Mouse (Mus musculus) neural tube, embryonic 12.5 days (tissue): Measurements from ENCODE around the gene Zcchc12. TPM values are rescaled to one million over a fixed set of nuclear protein-coding genes. Genes with fewer than 3 reads are reported as not detected.

Experiments
- ATAC-seq: fragments of 200-750 bp; cut with Nextera tagmentation; 2 replicates; pipeline ENCODE4 v1.8.0; 2017; ENCODE audit warnings: low read depth, mild to moderate bottlenecking, moderate TSS enrichment, moderate library complexity; ENCODE audit not compliant: low FRiP score
- H3K27ac ChIP-seq: fragments of 300-500 bp; sonication (generic); 2 replicates; pipeline ENCODE4 v1.5.1; 2016
- H3K27me3 ChIP-seq: fragments of 300-500 bp; sonication (generic); replicated peaks from 2 replicates; pipeline ENCODE4 v1.6.1; 2016; ENCODE audit warnings: mild to moderate bottlenecking
- H3K36me3 ChIP-seq: fragments of 300-500 bp; sonication (generic); 2 replicates; pipeline ENCODE4 v1.6.1; 2016; ENCODE audit warnings: mild to moderate bottlenecking
- H3K4me1 ChIP-seq: fragments of 300-500 bp; sonication (generic); 2 replicates; pipeline ENCODE4 v1.6.1; 2016
- H3K4me2 ChIP-seq: fragments of 300-500 bp; sonication (generic); replicated peaks from 2 replicates; pipeline ENCODE4 v1.6.1; 2016; ENCODE audit warnings: mild to moderate bottlenecking
- H3K4me3 ChIP-seq: fragments of 300-500 bp; sonication (generic); 2 replicates; pipeline ENCODE4 v1.5.1; 2016
- H3K9ac ChIP-seq: fragments of 300-500 bp; sonication (generic); 2 replicates; pipeline ENCODE4 v1.6.1; 2016; ENCODE audit warnings: mild to moderate bottlenecking
- H3K9me3 ChIP-seq: fragments of 300-500 bp; sonication (generic); 2 replicates; pipeline ENCODE4 v1.6.1; 2016; ENCODE audit warnings: mild to moderate bottlenecking
- WGBS: fragments of 180-500 bp; shearing (Covaris S2); methylation state at CpG from one replicate; pipeline ENCODE4 v1.1.7; 2016; 5-methylcytosine and 5-hydroxymethylcytosine counted together
- polyA plus RNA-seq: library from polyadenylated mRNA; unstranded; fragments of >200 nt; fragmentation: Nextera tagmentation; extraction: Ambion mirVana; gene quantifications from 2 replicates; pipeline ENCODE4 v1.2.1, GENCODE M21; 2016

Gene Zcchc12
- 31.9 and 33.0 TPM in 2 replicates for polyA plus RNA-seq

GRCm38 (mm10) chrX:36195736-36196525, at the start of gene Zcchc12:
TSS of gene Zcchc12 (plus strand) at chrX:36195904.
- Histone ChIP-seq H3K27ac (no peak within 1 kb of the TSS), H3K4me2 (peak within 1 kb of the TSS; percentile 54), H3K27me3 (no peaks in the 10 kb centered on the region), H3K9me3 (no peaks in the 10 kb centered on the region), H3K4me3 (peak within 1 kb of the TSS; percentile 27), H3K9ac (0 out of 2 replicates have a peak within 1 kb of the TSS, but pooled peaks have one; percentile 29), H3K4me1 (no peaks in the 10 kb centered on the region), H3K36me3 (no peaks in the 10 kb centered on the region)
- ATAC-seq, result peak; percentile 74
- 15% methylated on average over 28 of the region's 28 CpGs for WGBS

DNA sequence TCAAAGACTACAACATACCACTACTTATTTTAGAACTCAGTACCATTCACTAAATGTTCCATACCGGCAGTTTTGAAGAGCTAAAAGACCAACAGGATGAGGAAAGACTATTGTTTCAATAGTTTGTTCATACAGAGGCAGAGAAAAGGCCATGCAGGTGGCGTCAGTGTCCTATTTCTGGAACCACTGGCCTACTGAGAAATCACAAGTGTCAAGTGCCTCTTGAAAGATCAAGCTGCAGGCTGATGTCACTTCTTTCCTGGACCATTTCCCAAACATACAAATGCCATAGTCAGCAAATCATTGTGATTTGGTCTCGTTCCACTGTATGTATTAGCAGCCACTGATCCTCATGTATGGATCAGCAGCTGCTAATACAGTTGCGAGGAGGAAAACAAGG, 49.0 kb upstream of the Zcchc12 start:
- WGBS, result 71% methylated on average over 4 of the region's 4 CpGs
- no peaks in the 10 kb centered on the region for H3K36me3 ChIP-seq
- H3K4me1 ChIP-seq, result no peaks in the 10 kb centered on the region
- H3K4me3 ChIP-seq, result no peak overlapping the region
- H3K27me3 ChIP-seq, result no peaks in the 10 kb centered on the region
- no peak overlapping the region for H3K27ac ChIP-seq
- H3K4me2 ChIP-seq, result no peak overlapping the region
- no peak overlapping the region for H3K9ac ChIP-seq
- H3K9me3 ChIP-seq, result no peaks in the 10 kb centered on the region
- ATAC-seq, result no peak

GRCm38 (mm10) chrX:36150100-36150499, 45.6 kb upstream of the Zcchc12 start:
- no peaks in the 10 kb centered on the region for H3K9me3 ChIP-seq
- no peaks in the 10 kb centered on the region for H3K27me3 ChIP-seq
- no peak for ATAC-seq
- no peak overlapping the region for H3K4me2 ChIP-seq
- no peak overlapping the region for H3K9ac ChIP-seq
- H3K4me1 ChIP-seq, result no peaks in the 10 kb centered on the region
- no peak overlapping the region for H3K27ac ChIP-seq
- no peak overlapping the region for H3K4me3 ChIP-seq
- H3K36me3 ChIP-seq, result no peaks in the 10 kb centered on the region

DNA sequence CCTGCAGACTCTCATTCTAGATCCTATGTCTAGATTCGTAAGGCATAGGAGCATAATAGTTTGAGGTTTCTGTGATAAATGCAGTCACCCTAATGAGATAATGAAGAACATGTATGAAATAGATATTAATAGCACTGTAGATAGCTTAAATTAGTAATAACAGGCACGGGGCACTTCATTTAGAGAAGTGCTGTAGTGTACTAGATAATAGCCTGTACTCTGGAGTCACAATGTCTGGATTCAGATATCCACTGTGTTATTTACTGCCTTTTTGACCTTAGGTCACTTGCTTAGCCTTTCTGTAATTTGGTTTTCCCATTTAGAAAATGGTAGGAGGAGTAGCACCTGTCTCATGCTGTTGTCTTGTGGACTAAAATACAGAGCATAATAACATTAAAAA, 39.0 kb upstream of the Zcchc12 start:
- Histone ChIP-seq H3K4me2 (no peak overlapping the region), H3K27ac (no peak overlapping the region), H3K9ac (no peak overlapping the region), H3K9me3 (no peaks in the 10 kb centered on the region), H3K4me1 (no peaks in the 10 kb centered on the region), H3K4me3 (no peak overlapping the region), H3K36me3 (no peaks in the 10 kb centered on the region), H3K27me3 (no peaks in the 10 kb centered on the region)
- 76% methylated on average over 2 of the region's 2 CpGs for WGBS
- ATAC-seq, result no peak

GRCm38 (mm10) chrX:36161567-36161966, 34.1 kb upstream of the Zcchc12 start:
- H3K27ac ChIP-seq, result no peak overlapping the region
- H3K4me2 ChIP-seq, result no peak overlapping the region
- H3K9ac ChIP-seq, result no peak overlapping the region
- no peaks in the 10 kb centered on the region for H3K36me3 ChIP-seq
- H3K9me3 ChIP-seq, result no peaks in the 10 kb centered on the region
- H3K4me3 ChIP-seq, result no peak overlapping the region
- no peaks in the 10 kb centered on the region for H3K27me3 ChIP-seq
- WGBS, result 26% methylated on average over 4 of the region's 4 CpGs
- no peak for ATAC-seq
- no peaks in the 10 kb centered on the region for H3K4me1 ChIP-seq

GRCm38 (mm10) chrX:36183625-36184024, 12.1 kb upstream of the Zcchc12 start:
- H3K4me3 ChIP-seq, result no peak overlapping the region
- no peaks in the 10 kb centered on the region for H3K9me3 ChIP-seq
- H3K4me2 ChIP-seq, result no peak overlapping the region
- no peaks in the 10 kb centered on the region for H3K36me3 ChIP-seq
- no peaks in the 10 kb centered on the region for H3K4me1 ChIP-seq
- no peaks in the 10 kb centered on the region for H3K27me3 ChIP-seq
- no peak overlapping the region for H3K9ac ChIP-seq
- no peak for ATAC-seq
- no peak overlapping the region for H3K27ac ChIP-seq

- no peak for ATAC-seq
- H3K27ac ChIP-seq, result no peak overlapping the region
Observed at GRCm38 (mm10) chrX:36186036-36186435, 9.7 kb upstream of the Zcchc12 start.

DNA sequence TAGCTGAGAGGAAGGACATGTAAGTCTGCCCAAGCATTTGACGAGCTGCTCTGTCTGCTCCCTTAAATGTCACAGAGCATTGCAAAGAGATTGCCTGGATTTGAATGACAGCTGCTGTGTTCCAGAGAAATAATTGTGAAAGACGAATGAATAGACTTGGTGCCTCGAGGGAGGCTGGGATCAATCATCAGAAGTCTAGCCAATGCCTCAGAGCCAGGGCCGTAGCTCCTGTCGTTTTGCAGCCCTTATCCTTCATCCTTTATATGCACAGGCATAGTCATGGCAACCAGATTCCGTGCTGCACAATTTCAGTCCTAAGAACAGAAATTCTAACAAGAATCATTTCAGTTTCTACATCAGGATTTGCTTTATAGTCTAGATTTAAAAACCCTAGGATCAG, 9.3 kb upstream of the Zcchc12 start:
- 48% methylated on average over 6 of the region's 6 CpGs for WGBS
- Histone ChIP-seq H3K4me3 (no peak overlapping the region), H3K4me1 (no peaks in the 10 kb centered on the region), H3K27ac (no peak overlapping the region), H3K27me3 (no peaks in the 10 kb centered on the region), H3K9ac (no peak overlapping the region), H3K9me3 (no peaks in the 10 kb centered on the region), H3K4me2 (no peak overlapping the region), H3K36me3 (no peaks in the 10 kb centered on the region)
- ATAC-seq, result no peak

More at GRCm38 (mm10) chrX:36186036-36186435, 9.7 kb upstream of the Zcchc12 start:
- H3K9me3 ChIP-seq, result no peaks in the 10 kb centered on the region
- H3K4me2 ChIP-seq, result no peak overlapping the region
- H3K4me1 ChIP-seq, result no peaks in the 10 kb centered on the region
- H3K27me3 ChIP-seq, result no peaks in the 10 kb centered on the region
- H3K9ac ChIP-seq, result no peak overlapping the region
- 66% methylated on average over 5 of the region's 5 CpGs for WGBS
- H3K4me3 ChIP-seq, result no peak overlapping the region
- no peaks in the 10 kb centered on the region for H3K36me3 ChIP-seq

GRCm38 (mm10) chrX:36193951-36194350, 1.8 kb upstream of the Zcchc12 start:
- Histone ChIP-seq H3K4me2 (no peak overlapping the region), H3K4me1 (no peaks in the 10 kb centered on the region), H3K4me3 (no peak overlapping the region), H3K27ac (no peak overlapping the region), H3K27me3 (no peaks in the 10 kb centered on the region), H3K36me3 (no peaks in the 10 kb centered on the region), H3K9ac (no peak overlapping the region), H3K9me3 (no peaks in the 10 kb centered on the region)
- ATAC-seq, result no peak
- WGBS, result 25% methylated on average over 6 of the region's 6 CpGs

- H3K27me3 ChIP-seq, result no peaks in the 10 kb centered on the region
- WGBS, result 84% methylated on average over 2 of the region's 2 CpGs
- no peak overlapping the region for H3K4me2 ChIP-seq
- no peak overlapping the region for H3K9ac ChIP-seq
- no peak for ATAC-seq
- H3K4me1 ChIP-seq, result no peaks in the 10 kb centered on the region
- H3K36me3 ChIP-seq, result no peaks in the 10 kb centered on the region
- no peak overlapping the region for H3K27ac ChIP-seq
- no peaks in the 10 kb centered on the region for H3K9me3 ChIP-seq
- H3K4me3 ChIP-seq, result no peak overlapping the region
Observed at GRCm38 (mm10) chrX:36209554-36209953, 13.8 kb downstream of the Zcchc12 start.

- Histone ChIP-seq H3K4me2 (no peak overlapping the region), H3K27me3 (no peaks in the 10 kb centered on the region), H3K9me3 (no peaks in the 10 kb centered on the region), H3K4me3 (no peak overlapping the region), H3K9ac (no peak overlapping the region), H3K4me1 (no peaks in the 10 kb centered on the region), H3K36me3 (no peaks in the 10 kb centered on the region), H3K27ac (no peak overlapping the region)
- 85% methylated on average over 3 of the region's 3 CpGs for WGBS
- ATAC-seq, result no peak
Observed at GRCm38 (mm10) chrX:36211216-36211615, 15.5 kb downstream of the Zcchc12 start.

- no peak overlapping the region for H3K27ac ChIP-seq
- ATAC-seq, result no peak
- no peaks in the 10 kb centered on the region for H3K27me3 ChIP-seq
- H3K36me3 ChIP-seq, result no peaks in the 10 kb centered on the region
- no peaks in the 10 kb centered on the region for H3K9me3 ChIP-seq
- no peak overlapping the region for H3K4me2 ChIP-seq
- 42% methylated on average over 2 of the region's 2 CpGs for WGBS
- no peaks in the 10 kb centered on the region for H3K4me1 ChIP-seq
- H3K9ac ChIP-seq, result no peak overlapping the region
- H3K4me3 ChIP-seq, result no peak overlapping the region
Observed at GRCm38 (mm10) chrX:36221366-36221765, 25.7 kb downstream of the Zcchc12 start.

GRCm38 (mm10) chrX:36225777-36226176, 30.1 kb downstream of the Zcchc12 start:
- Histone ChIP-seq H3K4me3 (no peak overlapping the region), H3K27ac (no peak overlapping the region), H3K4me1 (no peaks in the 10 kb centered on the region), H3K36me3 (no peaks in the 10 kb centered on the region), H3K9me3 (no peaks in the 10 kb centered on the region), H3K9ac (no peak overlapping the region), H3K4me2 (no peak overlapping the region), H3K27me3 (no peaks in the 10 kb centered on the region)
- ATAC-seq, result no peak
- 17% methylated on average over 7 of the region's 7 CpGs for WGBS
